Mouse (Mus musculus): ENCODE results near the gene Snx12. TPM values are rescaled to one million over a fixed set of nuclear protein-coding genes. Genes with fewer than 3 reads are reported as not detected.

The Snx12 gene
- polyA plus RNA-seq, 1 experiment from 2014 or later = 34.4 TPM

DNA sequence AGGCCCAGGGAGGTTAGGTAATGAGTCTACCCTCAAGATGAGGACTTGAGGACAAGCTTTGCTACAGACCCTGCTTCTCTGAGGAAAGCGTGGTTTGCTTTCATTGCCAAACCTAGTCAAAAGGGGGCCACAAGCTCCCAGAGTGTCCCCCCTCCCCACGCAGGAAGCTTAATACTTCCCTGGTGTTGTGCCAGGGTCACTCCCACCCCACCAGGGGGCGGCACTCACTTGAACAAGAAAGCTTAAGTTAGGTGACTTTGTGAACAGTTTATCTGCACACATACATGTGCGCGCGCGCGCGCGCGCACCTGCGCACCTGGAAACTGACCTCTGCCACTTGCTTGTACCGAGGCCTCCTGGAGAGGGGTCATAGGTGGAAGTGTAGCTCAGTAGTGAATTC is 34.2 kb upstream of the Snx12 start:
- WGBS = 78% methylated on average over 13 of the region's 13 CpGs
- Histone ChIP-seq H3K27me3 (ENCODE audit: control insufficient read depth, insufficient read depth, low read length) (no peaks in the 10 kb centered on the region), H3K4me1 (ENCODE audit: control insufficient read depth in 2 of 2, insufficient read depth in 2 of 2, low read length in 2 of 2) (peaks cover 9 to 12% of the 10 kb centered on the region in 2 experiments; a peak in 2 of 4 replicates), H3K9ac (ENCODE audit: low read length) (no peak overlapping the region), H3K4me2 (ENCODE audit: low read length) (peak overlapping the region; percentile 76; the same call in 1 of the 2 replicates), H3K27ac (replicated peaks in 1 of 2; ENCODE audit: control insufficient read depth in 1 of 2, insufficient read depth in 1 of 2, low read depth in 2 of 2, low read length in 2 of 2) (no peak overlapping the region), H3K4me3 (ENCODE audit: control insufficient read depth in 1 of 2, insufficient read depth in 1 of 2, low read depth in 1 of 2, low read length in 2 of 2) (no peak overlapping the region), H3K36me3 (ENCODE audit: control insufficient read depth, insufficient read depth, low read length) (peaks cover 13% of the 10 kb centered on the region; the same call in 1 of the 2 replicates), H3K9me3 (ENCODE audit: control insufficient read depth, low read length) (no peaks in the 10 kb centered on the region)
- no peak for ATAC-seq (ENCODE audit: insufficient number of reproducible peaks, insufficient read depth, low FRiP score, low read depth)

DNA sequence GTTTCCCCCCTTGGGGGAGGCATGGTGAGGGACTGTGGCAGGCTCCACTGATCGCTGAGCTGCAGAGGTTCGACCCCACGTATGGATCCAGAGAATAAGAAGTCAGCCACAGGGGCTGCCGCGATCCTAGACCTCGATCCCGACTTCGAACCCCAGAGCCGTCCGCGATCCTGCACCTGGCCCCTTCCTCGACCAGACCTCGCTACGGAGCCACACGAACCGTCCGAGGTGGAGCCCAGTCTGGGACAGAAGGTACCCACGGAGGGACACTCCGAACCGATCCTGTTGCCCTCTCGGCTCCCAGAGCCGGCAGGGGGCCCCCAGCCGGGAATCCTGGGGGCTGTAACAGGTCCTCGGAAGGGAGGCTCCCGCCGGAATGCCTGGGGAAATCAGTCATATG is 32.4 kb upstream of the Snx12 start:
- peaks cover 0 to 4% of the 10 kb centered on the region in 2 experiments; a peak in 1 of 4 replicates for H3K4me1 ChIP-seq (ENCODE audit: control insufficient read depth in 2 of 2, insufficient read depth in 2 of 2, low read length in 2 of 2)
- H3K4me2 ChIP-seq (ENCODE audit: low read length) = peak overlapping the region; percentile 76
- peak overlapping the region; percentile 48 to 68 for H3K27ac ChIP-seq (replicated peaks in 1 of 2; ENCODE audit: control insufficient read depth in 1 of 2, insufficient read depth in 1 of 2, low read depth in 2 of 2, low read length in 2 of 2)
- no peaks in the 10 kb centered on the region for H3K9me3 ChIP-seq (ENCODE audit: control insufficient read depth, low read length)
- peak overlapping the region; percentile 75 for H3K9ac ChIP-seq (ENCODE audit: low read length)
- H3K4me3 ChIP-seq (ENCODE audit: control insufficient read depth in 1 of 2, insufficient read depth in 1 of 2, low read depth in 1 of 2, low read length in 2 of 2) = peak overlapping the region; percentile 56 to 63
- no peaks in the 10 kb centered on the region for H3K27me3 ChIP-seq (ENCODE audit: control insufficient read depth, insufficient read depth, low read length)
- 16% methylated on average over 26 of the region's 26 CpGs for WGBS
- H3K36me3 ChIP-seq (ENCODE audit: control insufficient read depth, insufficient read depth, low read length) = peaks cover 13% of the 10 kb centered on the region; the same call in 1 of the 2 replicates
- no peak; the same call in 1 of the 2 replicates for ATAC-seq (ENCODE audit: insufficient number of reproducible peaks, insufficient read depth, low FRiP score, low read depth)

DNA sequence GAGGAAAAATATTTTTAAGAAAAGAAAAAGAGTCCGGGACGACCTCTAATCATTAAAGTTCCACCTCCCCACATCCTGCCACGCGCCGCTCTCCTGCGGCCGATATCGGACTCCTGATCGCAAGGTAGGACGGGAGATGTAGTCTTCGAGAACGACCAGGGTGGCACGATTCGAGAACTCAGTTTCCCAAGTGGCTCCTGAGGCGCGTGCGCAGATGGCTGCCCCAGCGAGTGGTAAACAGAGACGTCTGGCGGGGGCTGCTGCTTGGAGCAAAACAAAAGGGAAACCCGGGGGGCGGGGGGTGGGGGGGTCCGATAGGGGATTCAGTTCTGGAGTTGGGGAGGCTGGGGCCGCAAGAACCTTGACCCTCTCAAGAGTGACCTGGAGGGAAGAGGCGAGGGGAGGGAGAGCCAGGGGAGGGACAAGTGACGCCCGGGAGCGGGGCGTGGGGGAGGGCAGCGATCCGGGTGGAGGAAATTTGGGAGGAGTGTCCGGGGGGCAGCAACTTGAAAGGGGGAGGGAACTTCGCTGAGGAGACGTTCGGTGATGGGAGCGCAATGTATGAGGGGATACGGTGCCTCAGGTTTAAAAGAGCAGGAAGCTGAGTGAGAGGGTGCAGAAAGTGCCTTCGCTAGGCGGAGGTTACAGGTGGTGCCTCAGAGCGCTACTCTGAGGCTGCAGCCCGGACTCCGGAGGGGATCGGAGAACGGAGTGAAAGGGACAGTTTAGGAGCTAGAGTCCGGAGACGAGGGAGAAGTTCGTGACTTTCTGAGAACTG is 31.8 kb upstream of the Snx12 start, which contains the start of gene Foxo4:
Gene Foxo4 (plus strand): TSS at position 577 of the 778 bp plus-strand sequence.
- H3K36me3 ChIP-seq (ENCODE audit: control insufficient read depth, insufficient read depth, low read length) = peaks cover 13% of the 10 kb centered on the region; the same call in 1 of the 2 replicates
- 13% methylated on average over 47 of the region's 47 CpGs for WGBS

DNA sequence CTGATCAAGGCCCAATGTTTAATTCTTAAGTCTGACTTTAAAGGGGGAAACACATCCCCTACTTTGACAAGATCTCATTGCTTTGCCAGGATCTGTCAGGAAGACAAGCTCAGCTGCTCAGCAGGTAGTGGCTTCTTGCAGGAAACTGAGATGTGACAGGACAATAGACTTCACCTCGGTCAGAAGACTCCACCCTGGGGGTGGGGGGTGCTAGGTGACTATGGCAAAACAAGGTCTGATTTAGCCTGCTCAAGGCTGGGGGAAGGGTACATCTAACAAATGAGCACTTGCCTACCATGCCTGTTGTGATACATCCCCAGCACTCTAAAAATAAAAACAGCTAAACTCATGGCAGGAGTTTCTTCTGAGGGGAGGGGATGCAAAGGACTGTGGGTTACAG is 22.6 kb upstream of the Snx12 start:
- Histone ChIP-seq H3K36me3 (ENCODE audit: control insufficient read depth, insufficient read depth, low read length) (no peaks in the 10 kb centered on the region), H3K9ac (ENCODE audit: low read length) (no peak overlapping the region), H3K4me1 (ENCODE audit: control insufficient read depth in 2 of 2, insufficient read depth in 2 of 2, low read length in 2 of 2) (no peaks in the 10 kb centered on the region), H3K27me3 (ENCODE audit: control insufficient read depth, insufficient read depth, low read length) (no peaks in the 10 kb centered on the region), H3K9me3 (ENCODE audit: control insufficient read depth, low read length) (no peaks in the 10 kb centered on the region), H3K4me2 (ENCODE audit: low read length) (no peak overlapping the region), H3K27ac (replicated peaks in 1 of 2; ENCODE audit: control insufficient read depth in 1 of 2, insufficient read depth in 1 of 2, low read depth in 2 of 2, low read length in 2 of 2) (no peak overlapping the region), H3K4me3 (ENCODE audit: control insufficient read depth in 1 of 2, insufficient read depth in 1 of 2, low read depth in 1 of 2, low read length in 2 of 2) (no peak overlapping the region)
- 10% methylated on average over 1 of the region's 1 CpGs for WGBS
- ATAC-seq (ENCODE audit: insufficient number of reproducible peaks, insufficient read depth, low FRiP score, low read depth) = no peak

More for the DNA sequence above, 31.8 kb upstream of the Snx12 start, which contains the start of gene Foxo4:
- Histone ChIP-seq H3K4me3 (ENCODE audit: control insufficient read depth in 1 of 2, insufficient read depth in 1 of 2, low read depth in 1 of 2, low read length in 2 of 2) (peak within 1 kb of the TSS; percentile 56 to 63), H3K27ac (replicated peaks in 1 of 2; ENCODE audit: control insufficient read depth in 1 of 2, insufficient read depth in 1 of 2, low read depth in 2 of 2, low read length in 2 of 2) (peak within 1 kb of the TSS; percentile 48 to 68), H3K4me2 (ENCODE audit: low read length) (peak within 1 kb of the TSS; percentile 76), H3K9me3 (ENCODE audit: control insufficient read depth, low read length) (no peaks in the 10 kb centered on the region), H3K4me1 (ENCODE audit: control insufficient read depth in 2 of 2, insufficient read depth in 2 of 2, low read length in 2 of 2) (peaks cover 0 to 4% of the 10 kb centered on the region in 2 experiments; a peak in 1 of 4 replicates), H3K27me3 (ENCODE audit: control insufficient read depth, insufficient read depth, low read length) (no peaks in the 10 kb centered on the region), H3K9ac (ENCODE audit: low read length) (peak within 1 kb of the TSS; percentile 75)
- ATAC-seq (ENCODE audit: insufficient number of reproducible peaks, insufficient read depth, low FRiP score, low read depth) = peak; percentile 89

DNA sequence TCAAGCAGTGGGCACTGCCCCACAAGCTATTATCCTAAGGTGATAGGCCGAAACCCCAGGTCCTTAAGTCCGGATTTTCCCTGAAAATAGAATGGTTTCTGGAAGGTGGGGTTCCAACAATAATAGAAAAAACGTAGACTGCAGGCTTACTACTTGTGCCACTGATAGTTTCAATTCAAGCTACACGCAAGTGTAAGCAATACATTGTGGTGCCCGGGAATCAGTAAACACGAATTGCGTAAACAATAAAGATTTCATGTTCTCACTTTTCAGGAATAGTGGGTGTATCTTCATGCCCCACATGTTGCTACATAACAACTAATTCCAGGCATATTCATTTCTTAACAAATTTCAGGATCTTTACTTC is 416 bp upstream of the Snx12 start:
- H3K9ac ChIP-seq (ENCODE audit: low read length) = peak overlapping the region; percentile 54
- ATAC-seq (ENCODE audit: insufficient number of reproducible peaks, insufficient read depth, low FRiP score, low read depth) = no peak
- no peaks in the 10 kb centered on the region for H3K27me3 ChIP-seq (ENCODE audit: control insufficient read depth, insufficient read depth, low read length)
- peak overlapping the region; percentile 55 to 83 for H3K4me3 ChIP-seq (ENCODE audit: control insufficient read depth in 1 of 2, insufficient read depth in 1 of 2, low read depth in 1 of 2, low read length in 2 of 2)
- H3K4me2 ChIP-seq (ENCODE audit: low read length) = peak overlapping the region; percentile 60
- H3K4me1 ChIP-seq (ENCODE audit: control insufficient read depth in 2 of 2, insufficient read depth in 2 of 2, low read length in 2 of 2) = no peaks in the 10 kb centered on the region
- WGBS = 42% methylated on average over 7 of the region's 7 CpGs
- H3K27ac ChIP-seq (replicated peaks in 1 of 2; ENCODE audit: control insufficient read depth in 1 of 2, insufficient read depth in 1 of 2, low read depth in 2 of 2, low read length in 2 of 2) = peak overlapping the region in 1 of 2 experiments; percentile 25; a peak in 2 of 4 replicates
- no peaks in the 10 kb centered on the region for H3K9me3 ChIP-seq (ENCODE audit: control insufficient read depth, low read length)
- peaks cover 3% of the 10 kb centered on the region; the same call in 1 of the 2 replicates for H3K36me3 ChIP-seq (ENCODE audit: control insufficient read depth, insufficient read depth, low read length)

DNA sequence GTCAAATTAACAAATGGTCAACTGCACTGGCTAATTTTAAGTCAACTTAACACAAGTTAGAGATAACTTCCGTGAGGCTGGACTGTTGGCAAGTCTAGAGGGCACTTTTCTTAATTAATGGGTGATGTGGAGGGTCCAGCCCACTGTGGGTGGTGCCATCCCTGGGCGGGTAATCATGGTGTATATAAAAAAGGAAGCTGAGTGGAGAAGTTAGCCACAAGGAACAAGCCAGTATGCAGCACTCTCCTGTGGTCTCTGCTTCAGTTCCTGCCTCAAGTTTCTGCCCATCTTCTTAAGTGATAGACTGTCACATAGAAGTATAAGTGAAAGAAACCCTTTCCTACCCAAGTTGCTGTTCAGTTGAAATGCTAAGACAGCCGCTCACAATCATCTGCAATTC is 33.1 kb downstream of the Snx12 start:
- Histone ChIP-seq H3K27me3 (ENCODE audit: control insufficient read depth, insufficient read depth, low read length) (no peaks in the 10 kb centered on the region), H3K27ac (replicated peaks in 1 of 2; ENCODE audit: control insufficient read depth in 1 of 2, insufficient read depth in 1 of 2, low read depth in 2 of 2, low read length in 2 of 2) (no peak overlapping the region), H3K9ac (ENCODE audit: low read length) (no peak overlapping the region), H3K4me2 (ENCODE audit: low read length) (no peak overlapping the region), H3K4me3 (ENCODE audit: control insufficient read depth in 1 of 2, insufficient read depth in 1 of 2, low read depth in 1 of 2, low read length in 2 of 2) (no peak overlapping the region), H3K9me3 (ENCODE audit: control insufficient read depth, low read length) (no peaks in the 10 kb centered on the region), H3K36me3 (ENCODE audit: control insufficient read depth, insufficient read depth, low read length) (no peaks in the 10 kb centered on the region), H3K4me1 (ENCODE audit: control insufficient read depth in 2 of 2, insufficient read depth in 2 of 2, low read length in 2 of 2) (no peaks in the 10 kb centered on the region)
- 72% methylated on average over 3 of the region's 3 CpGs for WGBS
- ATAC-seq (ENCODE audit: insufficient number of reproducible peaks, insufficient read depth, low FRiP score, low read depth) = no peak

DNA sequence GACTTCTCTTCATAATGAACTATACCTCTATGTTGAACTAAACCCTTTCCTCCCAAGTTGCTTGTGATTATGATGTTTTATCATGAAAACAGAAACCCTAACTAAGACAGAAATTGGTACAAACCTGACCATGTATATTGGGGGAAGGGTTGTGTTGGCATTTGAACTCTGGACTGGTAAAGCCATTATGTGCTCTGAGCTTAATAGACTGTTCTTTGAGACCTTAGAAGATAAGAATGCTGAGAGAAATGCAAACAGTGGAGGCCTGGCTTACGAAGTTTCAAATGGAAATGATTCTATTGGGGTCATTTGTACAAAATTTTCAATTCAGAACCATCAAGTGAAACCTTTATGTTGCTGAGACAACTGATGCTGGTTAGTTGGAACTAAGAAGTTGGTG is 34.7 kb downstream of the Snx12 start:
- Histone ChIP-seq H3K27ac (replicated peaks in 1 of 2; ENCODE audit: control insufficient read depth in 1 of 2, insufficient read depth in 1 of 2, low read depth in 2 of 2, low read length in 2 of 2) (no peak overlapping the region), H3K9me3 (ENCODE audit: control insufficient read depth, low read length) (no peaks in the 10 kb centered on the region), H3K9ac (ENCODE audit: low read length) (no peak overlapping the region), H3K4me2 (ENCODE audit: low read length) (no peak overlapping the region), H3K36me3 (ENCODE audit: control insufficient read depth, insufficient read depth, low read length) (no peaks in the 10 kb centered on the region), H3K4me3 (ENCODE audit: control insufficient read depth in 1 of 2, insufficient read depth in 1 of 2, low read depth in 1 of 2, low read length in 2 of 2) (no peak overlapping the region), H3K4me1 (ENCODE audit: control insufficient read depth in 2 of 2, insufficient read depth in 2 of 2, low read length in 2 of 2) (no peaks in the 10 kb centered on the region), H3K27me3 (ENCODE audit: control insufficient read depth, insufficient read depth, low read length) (no peaks in the 10 kb centered on the region)
- ATAC-seq (ENCODE audit: insufficient number of reproducible peaks, insufficient read depth, low FRiP score, low read depth) = no peak
- 68% methylated on average over 1 of the region's 1 CpGs for WGBS
